Mouse (Mus musculus) monocyte, adult 5-6 weeks (primary cell): Measurements from ENCODE around the gene Ccr6. TPM values are rescaled to one million over a fixed set of nuclear protein-coding genes. Genes with fewer than 3 reads are reported as not detected.
"Not testable (repeated sequence)": the region's sequence is repeated elsewhere in the genome, so short reads cannot be mapped to it uniquely, and the experiment has no call there.

ENCODE experiments used
- ATAC-seq: fragments of 153-309, 156-312 bp; replicated peaks from 2 replicates; pipeline ENCODE4 v1.8.0; 2017; ENCODE audit warnings: mild to moderate bottlenecking; ENCODE audit not compliant: low TSS enrichment, insufficient number of reproducible peaks, severe bottlenecking, poor library complexity, low FRiP score
- total RNA-seq: library from RNA; stranded (forward); fragments of 200-1000, 200-491, 200-594 nt; gene quantifications from 3 replicates; pipeline ENCODE4 v1.2.3, GENCODE M21; 2017

Ccr6 gene
- 8.5 to 10.9 TPM (median 9.5 TPM) in 3 replicates for total RNA-seq

DNA sequence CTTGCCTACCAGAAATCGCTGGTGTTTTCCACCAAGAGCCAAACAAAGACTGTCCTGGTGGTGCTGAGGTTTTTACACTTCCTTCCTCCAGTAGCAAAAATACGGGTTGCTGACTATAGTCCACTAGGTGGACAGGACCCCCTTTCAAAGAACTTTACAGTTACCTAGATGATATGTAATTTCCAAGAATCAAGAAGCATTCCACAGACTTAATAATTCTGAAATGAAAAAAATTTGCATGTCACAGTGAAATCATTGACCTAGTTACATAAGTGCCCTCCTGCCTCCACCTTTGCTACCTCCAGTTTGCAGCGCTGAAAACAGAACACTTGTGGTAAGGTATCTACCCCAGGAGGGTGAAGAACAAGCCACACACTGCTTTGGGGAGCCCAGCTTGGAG lies at the start of gene Ccr6:
Ccr6 (plus strand) TSS at position 301 of the 400 bp plus-strand sequence.
- no peak for ATAC-seq

- ATAC-seq = no peak
Observed at GRCm38 (mm10) chr17:8193678-8194077, 42.2 kb upstream of the Ccr6 start.

GRCm38 (mm10) chr17:8195685-8196376 lies 40.0 kb upstream of the Ccr6 start:
- peak; percentile 63 for ATAC-seq

DNA sequence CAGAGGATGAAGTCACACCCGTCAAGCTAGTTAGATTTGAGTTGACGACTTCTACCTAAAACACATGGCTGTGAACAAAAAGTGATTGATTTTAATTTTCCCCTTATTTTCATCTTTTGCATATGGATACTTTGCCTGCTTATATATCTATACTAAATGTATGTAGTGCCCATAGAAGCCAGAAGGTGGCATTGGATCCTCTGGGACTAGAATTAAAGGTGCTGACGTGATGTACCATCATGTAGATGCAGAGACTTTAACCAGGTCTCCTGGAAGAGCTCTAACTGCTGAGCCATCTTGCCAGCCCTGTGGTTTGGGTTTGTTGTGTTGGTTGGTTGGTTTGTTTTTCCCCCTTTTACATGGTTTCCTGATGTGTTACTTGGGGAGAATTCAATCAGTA lies 38.2 kb upstream of the Ccr6 start:
- ATAC-seq = no peak

DNA sequence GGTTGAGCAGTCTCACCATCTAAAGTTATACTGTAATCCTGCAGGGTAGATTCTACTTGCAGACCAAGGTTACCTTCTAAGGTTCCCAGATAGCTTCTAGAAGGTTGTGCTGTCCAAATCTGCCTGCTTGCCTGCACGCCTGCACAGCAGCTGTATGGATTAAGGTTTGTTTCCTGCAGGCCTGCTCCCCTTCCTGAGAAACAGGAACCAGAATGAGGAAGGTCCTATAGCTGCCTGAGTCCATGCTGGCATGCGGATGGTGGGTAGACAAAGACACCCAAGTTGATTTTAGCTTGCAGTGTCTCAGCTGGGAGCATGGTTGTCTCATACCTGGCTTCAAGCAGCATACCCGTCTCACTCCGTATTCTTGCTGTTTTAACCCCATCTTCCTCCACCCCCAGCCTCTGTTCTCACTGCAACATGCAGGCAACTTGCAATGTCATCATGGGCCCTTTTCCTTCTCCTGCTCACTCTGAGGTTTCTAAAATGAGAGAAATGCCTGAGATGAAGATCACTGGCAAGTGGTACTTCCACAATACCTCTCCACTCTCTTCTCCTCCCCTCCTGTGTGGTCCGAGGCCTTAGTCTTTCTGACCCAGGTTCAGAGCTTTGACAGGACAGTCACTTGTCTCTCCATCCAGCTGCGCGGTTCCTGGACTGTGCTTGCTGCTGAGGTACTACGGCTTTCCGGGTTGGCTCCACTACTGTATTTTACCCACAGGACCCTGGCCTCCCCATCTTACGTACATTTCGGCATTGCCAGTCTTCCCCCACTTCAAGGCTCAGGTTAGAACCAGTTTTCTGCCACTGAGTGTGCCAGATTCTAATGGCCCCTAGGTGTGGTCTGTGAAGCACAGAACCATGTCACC lies 36.5 kb upstream of the Ccr6 start:
- peak; percentile 71 for ATAC-seq

GRCm38 (mm10) chr17:8199936-8200330 lies 35.9 kb upstream of the Ccr6 start:
- no peak for ATAC-seq

GRCm38 (mm10) chr17:8203487-8203886 lies 32.4 kb upstream of the Ccr6 start:
- ATAC-seq = no peak

- ATAC-seq = not testable (repeated sequence)
Observed at GRCm38 (mm10) chr17:8205221-8205631, 30.6 kb upstream of the Ccr6 start.

DNA sequence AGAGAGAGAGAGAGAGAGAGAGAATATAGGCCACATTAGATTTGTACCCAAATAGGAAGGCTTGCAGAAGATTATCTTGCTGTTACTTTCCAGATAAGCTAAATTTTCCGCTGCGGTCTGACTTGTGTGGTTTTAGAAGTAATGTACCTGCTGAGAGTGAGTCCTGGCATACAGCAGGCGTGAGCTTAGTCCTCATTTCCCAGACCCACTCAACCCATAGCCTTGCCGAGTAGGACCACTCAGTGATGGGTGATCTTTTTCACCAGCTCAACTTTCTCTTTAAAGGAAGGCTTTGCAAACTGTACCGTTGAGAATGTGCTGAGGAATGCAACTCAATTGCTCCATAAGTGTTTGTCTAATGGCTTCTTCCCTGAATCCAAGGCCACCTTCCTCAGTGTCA lies 29.2 kb upstream of the Ccr6 start:
- no peak for ATAC-seq

GRCm38 (mm10) chr17:8209696-8210095 lies 26.1 kb upstream of the Ccr6 start:
- no peak for ATAC-seq

DNA sequence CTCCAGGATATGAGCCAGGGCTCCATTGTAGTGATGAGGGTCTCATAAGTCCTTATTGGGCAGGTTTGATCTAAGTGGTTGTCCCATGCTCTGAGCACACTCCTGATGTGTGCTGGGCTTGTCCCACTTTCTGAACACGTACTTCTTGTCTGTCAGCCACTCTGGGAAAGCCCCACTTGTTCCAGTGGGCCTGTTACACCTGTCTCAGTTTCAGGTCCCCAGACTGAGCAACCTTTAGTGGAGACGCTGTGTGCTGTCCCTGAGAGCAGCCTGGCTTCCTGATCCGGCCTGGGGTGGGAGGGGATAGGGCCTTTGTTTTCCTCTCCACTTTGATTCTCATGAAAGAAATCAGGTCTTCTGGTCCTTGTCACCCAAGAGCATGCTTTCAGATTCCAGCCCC lies 25.7 kb upstream of the Ccr6 start:
- no peak for ATAC-seq

DNA sequence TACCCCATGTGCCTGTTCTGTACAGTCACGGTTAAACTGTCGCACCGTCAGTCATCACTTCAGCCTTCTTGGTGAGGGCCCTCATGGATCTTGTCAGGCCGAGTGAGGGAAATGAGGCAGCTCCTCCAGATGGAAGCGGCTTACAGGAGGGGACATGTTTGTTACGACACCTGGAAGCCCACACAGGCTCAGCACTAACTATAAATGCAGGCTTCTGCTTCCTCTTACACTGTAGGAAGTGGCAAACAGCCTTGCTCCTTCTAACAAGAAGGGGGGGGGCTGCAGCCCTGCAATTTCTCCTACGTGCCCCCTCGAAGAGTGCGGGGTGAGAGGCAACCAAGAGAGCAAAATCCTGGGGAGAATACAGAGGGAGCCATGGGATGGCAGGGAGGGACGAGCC lies 25.2 kb upstream of the Ccr6 start:
- 0 out of 2 replicates have a peak, but pooled peaks have one; percentile 19 for ATAC-seq

- no peak for ATAC-seq
Observed at GRCm38 (mm10) chr17:8211399-8211798, 24.4 kb upstream of the Ccr6 start.

DNA sequence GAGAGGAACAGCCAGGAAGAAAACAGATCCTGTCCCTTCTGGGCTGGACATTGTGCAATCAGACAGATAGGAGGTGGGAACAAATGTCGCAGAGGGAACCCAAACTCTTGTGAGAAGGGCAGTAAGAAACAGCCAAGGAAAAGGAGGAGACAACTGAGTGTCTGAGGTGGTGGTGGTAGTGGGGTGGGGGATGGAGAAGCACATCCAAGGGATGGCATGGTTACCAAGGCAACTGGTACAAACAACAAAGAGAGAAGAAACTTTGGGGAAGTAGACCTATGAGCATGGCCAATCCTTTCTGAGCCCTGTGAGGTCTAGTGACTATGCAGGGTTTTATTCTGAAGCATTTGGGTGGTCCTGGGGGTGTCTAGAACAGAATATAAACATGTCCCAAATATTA lies 21.5 kb upstream of the Ccr6 start:
- peak; percentile 77 for ATAC-seq

DNA sequence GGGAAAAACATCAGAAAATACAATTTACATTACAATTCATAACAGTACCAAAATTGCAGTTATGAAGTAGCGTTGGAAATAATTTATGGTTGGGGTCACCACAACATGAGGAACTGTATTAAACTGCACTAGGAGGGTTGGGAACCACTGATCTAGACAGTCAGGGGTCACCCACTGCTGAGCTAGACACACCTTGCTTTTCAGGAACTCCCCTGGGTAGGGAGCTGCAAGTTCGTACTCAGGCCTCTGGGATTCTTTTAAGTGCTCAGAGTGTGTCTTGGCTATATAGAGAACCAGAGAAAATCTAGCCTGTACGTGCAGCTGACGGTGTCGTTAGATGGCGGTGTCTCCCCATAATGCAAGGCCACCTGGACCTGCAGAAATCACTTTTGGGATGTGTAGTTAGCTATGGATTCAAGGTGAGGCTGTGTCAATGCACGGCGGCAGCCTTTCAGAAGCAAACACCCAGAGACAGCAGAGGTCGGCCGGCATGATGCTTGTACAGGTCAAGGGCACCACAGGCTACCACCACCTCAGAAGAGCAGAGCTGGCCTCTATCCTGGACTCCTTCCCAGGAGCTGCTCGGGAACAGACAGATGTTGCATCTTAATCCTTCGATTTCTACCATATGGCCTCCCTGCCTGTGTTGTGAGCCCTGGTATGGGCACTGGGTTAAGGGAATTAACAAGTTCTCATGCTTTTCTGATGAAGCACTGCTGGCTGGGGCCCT lies 20.7 kb upstream of the Ccr6 start:
- ATAC-seq = no peak

- no peak for ATAC-seq
Observed at GRCm38 (mm10) chr17:8223225-8223624, 12.6 kb upstream of the Ccr6 start.

DNA sequence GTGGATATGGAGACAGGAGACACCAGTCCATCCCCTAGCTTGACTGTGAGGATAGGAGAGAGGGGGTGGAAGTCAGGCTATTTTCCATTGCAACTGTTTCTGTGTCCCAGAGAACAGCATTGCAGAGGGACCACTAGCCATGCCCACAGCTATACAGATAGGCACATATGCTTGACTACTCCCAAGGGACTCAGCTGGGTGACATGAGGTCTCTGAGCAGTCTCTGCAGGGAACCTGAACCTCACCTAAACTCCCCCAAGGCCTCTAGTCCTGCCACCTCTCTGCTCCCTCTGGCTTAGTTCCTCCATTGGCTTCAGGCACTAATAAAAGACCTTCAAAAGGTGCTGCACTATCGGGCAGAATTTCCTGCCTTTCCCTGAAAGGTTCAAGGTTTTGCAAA lies 11.8 kb upstream of the Ccr6 start:
- ATAC-seq = no peak

DNA sequence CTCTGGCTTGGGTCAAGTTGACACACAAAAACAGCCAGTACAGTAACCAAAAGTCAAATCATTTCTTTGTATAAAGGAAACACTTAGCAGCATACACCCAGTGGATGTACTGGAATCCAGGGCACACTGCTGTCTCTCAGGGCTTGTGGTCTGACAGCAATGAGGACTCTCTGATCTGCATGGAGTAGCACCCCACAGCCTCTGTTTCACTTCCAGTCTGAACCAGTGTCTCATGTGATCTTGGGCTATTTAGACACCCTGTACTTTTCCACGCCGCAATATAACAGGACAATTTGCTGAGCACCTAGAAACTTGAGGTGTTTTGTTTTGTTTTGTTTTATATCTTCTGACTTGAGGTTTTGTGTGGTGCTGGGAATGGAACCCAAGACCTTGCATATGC lies 10.7 kb upstream of the Ccr6 start:
- ATAC-seq = peak; percentile 84

GRCm38 (mm10) chr17:8225746-8226145 lies 10.1 kb upstream of the Ccr6 start:
- ATAC-seq = peak; percentile 72
